Mouse (Mus musculus) small intestine, adult 2 months (tissue): Measurements from ENCODE around the gene Stap2.

ENCODE experiments used
- CTCF ChIP-seq: fragments of 200-500 bp; IDR thresholded peaks from 2 replicates; pipeline ENCODE4 v1.5.1; 2012; ENCODE audit warnings: low read depth, mild to moderate bottlenecking, control low read depth, inconsistent platforms, low read length, moderate library complexity, mixed read lengths; ENCODE audit not compliant: insufficient replicate concordance, insufficient read length; ENCODE audit errors: extremely low read depth
- POLR2A ChIP-seq: fragments of 200-500 bp; IDR thresholded peaks from 2 replicates; pipeline ENCODE4 v1.6.1; 2012; ENCODE audit warnings: low read depth, mild to moderate bottlenecking, control low read depth, inconsistent platforms, low read length, moderate library complexity

DNA sequence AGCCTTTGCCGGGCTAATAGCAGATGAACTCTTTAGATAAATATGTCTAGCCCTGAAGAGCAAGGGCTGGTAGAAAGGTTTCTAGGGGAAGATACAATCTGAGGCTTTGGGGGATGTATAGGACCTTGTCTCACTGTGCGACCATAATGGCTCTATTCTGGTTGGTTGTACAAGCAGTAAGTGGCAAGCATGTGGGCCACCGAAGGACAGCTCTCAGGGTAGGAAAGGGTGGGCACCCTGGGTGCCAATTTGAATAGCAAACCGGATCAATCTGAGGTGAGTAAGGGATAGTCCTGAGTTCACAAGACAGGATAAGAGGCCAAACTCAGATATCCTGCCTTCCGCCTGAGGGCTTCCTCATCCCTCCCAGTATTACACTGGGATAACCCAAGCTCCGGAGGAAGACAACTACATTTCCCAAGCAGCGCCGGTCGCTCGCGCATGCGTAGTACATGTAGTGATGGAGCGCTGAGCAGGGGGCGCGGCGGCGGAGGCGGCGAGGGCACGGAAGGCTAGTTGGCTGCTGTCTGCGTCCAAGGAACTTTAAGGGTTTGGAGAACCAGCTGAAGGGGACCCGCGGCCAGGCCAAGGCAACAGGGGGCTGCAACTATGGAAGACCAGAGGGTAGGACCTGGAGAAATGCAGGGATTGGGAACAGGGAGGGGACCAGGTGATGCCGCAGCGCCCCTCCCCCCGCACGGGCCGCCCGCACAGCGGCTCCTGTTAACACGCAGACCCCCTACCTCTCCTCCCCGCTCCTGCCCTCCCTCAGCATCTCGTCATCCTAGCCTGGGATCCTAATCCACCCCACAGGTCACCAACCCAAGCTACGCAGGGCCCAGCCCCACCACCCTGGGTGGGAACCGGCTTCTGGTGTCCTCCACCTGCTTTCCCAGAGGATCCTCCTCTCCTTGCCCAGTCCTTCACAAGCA, 19.1 kb downstream of the Stap2 start, which contains the start of gene Fsd1:
- TF ChIP-seq CTCF (no peak), POLR2A (no peak)
